Comparison of ENCODE assay signal across 10 mouse cellular contexts in genomic region chr1:64019127-64019635, GRCm38 (mm10).
DNase-seq lines count a peak whose midpoint lies in the region; ATAC-seq lines count a peak whose summit lies in the region.
"Had no signal": no experiment of that assay in that cellular context is flagged by ENCODE, and none has a peak within 500 bp of the region (broad histone marks: within the 10 kb centered on the region; RNA-seq: fewer than 3 reads in every experiment).

No protein-coding gene starts in this region.

- no peak overlapping the region for H3K4me2 ChIP-seq in forebrain, embryonic 15.5 days (replicated peaks)
- no peak overlapping the region for H3K4me2 ChIP-seq in forebrain, embryonic 14.5 days (ENCODE audit: low read length)
- peak overlapping the region; percentile 24; the same call in 1 of the 2 replicates for H3K4me2 ChIP-seq in kidney, embryonic 16.5 days (replicated peaks; ENCODE audit: low read depth, low read length)
- H3K4me2 ChIP-seq in liver, embryonic 11.5 days = 0 out of 2 replicates have a peak overlapping the region, but pooled peaks have one; percentile 13

- WGBS in forebrain, embryonic 15.5 days = 67% methylated on average over 6 of the region's 6 CpGs
- WGBS in forebrain, embryonic 14.5 days = 71% methylated on average over 6 of the region's 6 CpGs
- 50% methylated on average over 6 of the region's 6 CpGs for WGBS in kidney, embryonic 16.5 days
- WGBS in embryonic facial prominence, embryonic 10.5 days = 62% methylated on average over 6 of the region's 6 CpGs
- 44% methylated on average over 6 of the region's 6 CpGs for WGBS in liver, embryonic 11.5 days

- no peak overlapping the region for H3K9ac ChIP-seq in forebrain, embryonic 15.5 days (replicated peaks)
- H3K9ac ChIP-seq in forebrain, embryonic 14.5 days (ENCODE audit: low read length) = no peak overlapping the region
- H3K9ac ChIP-seq in kidney, embryonic 16.5 days (replicated peaks; ENCODE audit: low read length) = no peak overlapping the region
- H3K9ac ChIP-seq in liver, embryonic 11.5 days (ENCODE audit: low read depth, low read length) = no peak overlapping the region

- peaks cover 30% of the 10 kb centered on the region for H3K4me1 ChIP-seq in forebrain, embryonic 15.5 days
- H3K4me1 ChIP-seq in forebrain, embryonic 14.5 days (ENCODE audit: control insufficient read depth, insufficient read depth, low read length) = 0 out of 2 replicates have a peak, but pooled peaks cover 3% of the 10 kb centered on the region
- H3K4me1 ChIP-seq in kidney, embryonic 16.5 days (ENCODE audit: insufficient read depth, low read length) = peaks cover 10% of the 10 kb centered on the region
- peaks cover 34% of the 10 kb centered on the region for H3K4me1 ChIP-seq in embryonic facial prominence, embryonic 10.5 days
- H3K4me1 ChIP-seq in liver, embryonic 11.5 days (replicated peaks; ENCODE audit: control insufficient read depth, insufficient read depth, low read length) = no peaks in the 10 kb centered on the region; the same call in 1 of the 2 replicates

- no peaks in the 10 kb centered on the region for H3K9me3 ChIP-seq in forebrain, embryonic 15.5 days
- no peaks in the 10 kb centered on the region for H3K9me3 ChIP-seq in forebrain, embryonic 14.5 days (replicated peaks; ENCODE audit: control insufficient read depth, low read length)
- no peaks in the 10 kb centered on the region for H3K9me3 ChIP-seq in kidney, embryonic 16.5 days (ENCODE audit: low read length)
- H3K9me3 ChIP-seq in embryonic facial prominence, embryonic 10.5 days = no peaks in the 10 kb centered on the region
- no peaks in the 10 kb centered on the region for H3K9me3 ChIP-seq in liver, embryonic 11.5 days (ENCODE audit: control insufficient read depth, low read length)

- H3K27me3 ChIP-seq in forebrain, embryonic 15.5 days = no peaks in the 10 kb centered on the region
- no peaks in the 10 kb centered on the region for H3K27me3 ChIP-seq in forebrain, embryonic 14.5 days (replicated peaks; ENCODE audit: control insufficient read depth, insufficient read depth, low read length)
- no peaks in the 10 kb centered on the region for H3K27me3 ChIP-seq in kidney, embryonic 16.5 days (ENCODE audit: insufficient read depth, low read length)
- no peaks in the 10 kb centered on the region for H3K27me3 ChIP-seq in embryonic facial prominence, embryonic 10.5 days (replicated peaks; ENCODE audit: low read depth, poor library complexity, severe bottlenecking)
- H3K27me3 ChIP-seq in liver, embryonic 11.5 days (replicated peaks; ENCODE audit: control insufficient read depth, insufficient read depth, low read length) = no peaks in the 10 kb centered on the region; the same call in 1 of the 2 replicates

- DNase-seq in forebrain, embryonic 14.5 days (ENCODE audit: low spot score) = no peak
- DNase-seq in kidney, adult 18-20 months = no peak
- DNase-seq in embryonic facial prominence, embryonic 10.5 days (ENCODE audit: low spot score) = no peak
- no peak for DNase-seq in liver, embryonic 11.5 days (ENCODE audit: low spot score)
- DNase-seq in embryo, embryonic 10 days (ENCODE audit: low spot score) = no peak
- no peak for DNase-seq in thymus, postnatal 25 days

- no peaks in the 10 kb centered on the region for H3K36me3 ChIP-seq in forebrain, embryonic 15.5 days
- no peaks in the 10 kb centered on the region for H3K36me3 ChIP-seq in forebrain, embryonic 14.5 days (ENCODE audit: control insufficient read depth, insufficient read depth, low read length)
- H3K36me3 ChIP-seq in kidney, embryonic 16.5 days (ENCODE audit: insufficient read depth, low read length) = no peaks in the 10 kb centered on the region
- H3K36me3 ChIP-seq in embryonic facial prominence, embryonic 10.5 days (replicated peaks) = no peaks in the 10 kb centered on the region
- no peaks in the 10 kb centered on the region for H3K36me3 ChIP-seq in liver, embryonic 11.5 days (ENCODE audit: control insufficient read depth, insufficient read depth, low read length)

- ATAC-seq in forebrain, embryonic 15.5 days (replicated peaks) = no peak
- ATAC-seq in forebrain, embryonic 14.5 days = no peak
- ATAC-seq in kidney, embryonic 16.5 days (ENCODE audit: low FRiP score, low TSS enrichment) = no peak
- no peak for ATAC-seq in liver, embryonic 11.5 days (replicated peaks; ENCODE audit: low FRiP score)

- H3K27ac ChIP-seq in forebrain, embryonic 15.5 days (replicated peaks) = peak overlapping the region; percentile 17; the same call in 1 of the 2 replicates
- no peak overlapping the region for H3K27ac ChIP-seq in forebrain, embryonic 14.5 days (ENCODE audit: low read depth, low read length)
- peak overlapping the region; percentile 35; the same call in 1 of the 2 replicates for H3K27ac ChIP-seq in kidney, embryonic 16.5 days (ENCODE audit: low read length)
- H3K27ac ChIP-seq in embryonic facial prominence, embryonic 10.5 days (replicated peaks) = peak overlapping the region; percentile 59; the same call in 1 of the 2 replicates
- no peak overlapping the region for H3K27ac ChIP-seq in liver, embryonic 11.5 days (ENCODE audit: low read depth, low read length)

- H3K4me3 ChIP-seq in forebrain, embryonic 15.5 days = no peak overlapping the region
- H3K4me3 ChIP-seq in forebrain, embryonic 14.5 days (ENCODE audit: low read depth, low read length) = no peak overlapping the region
- H3K4me3 ChIP-seq in kidney, embryonic 16.5 days (ENCODE audit: low read length) = no peak overlapping the region
- H3K4me3 ChIP-seq in embryonic facial prominence, embryonic 10.5 days = no peak overlapping the region
- no peak overlapping the region for H3K4me3 ChIP-seq in liver, embryonic 11.5 days (ENCODE audit: low read depth, low read length)
- H3K4me3 ChIP-seq: erythroblast, embryonic 14.5 days; myocyte had no signal

Comparison
In these comparisons a context has a peak if more than half of its experiments do, and no peak if none do; other contexts are left out.
1. H3K27ac ChIP-seq: peak in forebrain, embryonic 15.5 days (single experiment), kidney, embryonic 16.5 days (single experiment) and embryonic facial prominence, embryonic 10.5 days (single experiment); none in forebrain, embryonic 14.5 days (single experiment) and liver, embryonic 11.5 days (single experiment).
2. H3K4me2 ChIP-seq: peak in kidney, embryonic 16.5 days (single experiment) and liver, embryonic 11.5 days (single experiment); none in forebrain, embryonic 15.5 days (single experiment) and forebrain, embryonic 14.5 days (single experiment).